Mouse (Mus musculus): ENCODE results near the gene Tspan1. TPM values are rescaled to one million over a fixed set of nuclear protein-coding genes. Genes with fewer than 3 reads are reported as not detected.

Gene Tspan1
- total RNA-seq (2012; rRNA removed) (0.08 TPM in 1 of 2 replicates, not detected in the other), polyA plus RNA-seq (2012; ENCODE audit: insufficient read depth in 1 of 2, insufficient read length in 2 of 2, low read depth in 1 of 2, low replicate concordance in 2 of 2, missing spikeins in 1 of 2) (under 1 TPM in 1 of 2 experiments, not detected in 1; 0.03 TPM)

GRCm38 (mm10) chr4:116167404-116167803 is at the start of gene Tspan1:
Gene Tspan1, minus strand, starts transcription at chr4:116167601.
- Histone ChIP-seq H3K27ac (ENCODE audit: control insufficient read depth, low read depth, low read length) (no peak within 1 kb of the TSS), H3K36me3 (ENCODE audit: control insufficient read depth in 1 of 2, insufficient read depth in 2 of 2, low read length in 2 of 2) (peaks cover 0 to 5% of the 10 kb centered on the region in 2 experiments; a peak in 2 of 4 replicates), H3K9me3 (replicated peaks; ENCODE audit: insufficient read depth, low read length) (no peaks in the 10 kb centered on the region), H3K4me1 (ENCODE audit: control insufficient read depth in 1 of 2, insufficient read depth in 2 of 2, low read length in 2 of 2) (peaks cover 6 to 8% of the 10 kb centered on the region in 2 experiments; a peak in 3 of 4 replicates), H3K4me3 (ENCODE audit: control insufficient read depth in 1 of 2, insufficient read depth in 1 of 2, low read depth in 2 of 2, low read length in 2 of 2) (no peak within 1 kb of the TSS), H3K9ac (ENCODE audit: control insufficient read depth, low read depth, low read length, poor library complexity, severe bottlenecking) (no peak within 1 kb of the TSS), H3K79me2 (ENCODE audit: control insufficient read depth, insufficient read depth, low read length, poor library complexity) (no peaks in the 10 kb centered on the region), H3K27me3 (ENCODE audit: control insufficient read depth in 1 of 2, insufficient read depth in 2 of 2, low read length in 2 of 2) (no peaks in the 10 kb centered on the region)
- DNase-seq (ENCODE audit: low read depth, low spot score): no peak
- no peak for TF ChIP-seq USF1 (IDR thresholded peaks at IDR 0.05; ENCODE audit: low read depth, low read length)
- no peak for TF ChIP-seq MXI1 (IDR thresholded peaks at IDR 0.05; ENCODE audit: low read depth, low read length)
- TF ChIP-seq CHD1 (IDR thresholded peaks at IDR 0.05; ENCODE audit: low read depth, low read length): no peak
- no peak for TF ChIP-seq USF2 (IDR thresholded peaks at IDR 0.05; ENCODE audit: borderline replicate concordance in 1 of 2, insufficient read depth in 1 of 2, low read depth in 1 of 2, low read length in 2 of 2)
- peak; percentile 12 for TF ChIP-seq RAD21 (IDR thresholded peaks at IDR 0.05; ENCODE audit: low read depth, low read length)
- TF ChIP-seq MEF2A (IDR thresholded peaks at IDR 0.05; ENCODE audit: extremely low read depth, insufficient replicate concordance, low read depth, low read length, poor library complexity, severe bottlenecking): no peak
- TF ChIP-seq CTCF (IDR thresholded peaks at IDR 0.05 in 2 of 3, conservative IDR thresholded peaks at IDR 0.05 in 1 of 3; ENCODE audit: control insufficient read depth in 1 of 3, insufficient read depth in 1 of 3, low read depth in 2 of 3, low read length in 3 of 3, poor library complexity in 1 of 3, severe bottlenecking in 1 of 3): peak in 2 of 3 experiments; percentile 42 to 48; a peak in 4 of 6 replicates
- TF ChIP-seq POLR2A (IDR thresholded peaks at IDR 0.05; ENCODE audit: control insufficient read depth in 1 of 2, insufficient read depth in 1 of 2, low read depth in 1 of 2, low read length in 2 of 2, poor library complexity in 1 of 2): no peak
- TF ChIP-seq BHLHE40 (IDR thresholded peaks at IDR 0.05; ENCODE audit: borderline replicate concordance, low read depth, low read length): no peak
- no peak for TF ChIP-seq ZMIZ1 (IDR thresholded peaks at IDR 0.05; ENCODE audit: low read depth, low read length)
- no peak for TF ChIP-seq MAFK (IDR thresholded peaks at IDR 0.05; ENCODE audit: borderline replicate concordance, low read depth, low read length)
- no peak for TF ChIP-seq MYB (IDR thresholded peaks at IDR 0.05; ENCODE audit: low read depth, low read length)
- no peak for TF ChIP-seq NRF1 (IDR thresholded peaks at IDR 0.05; ENCODE audit: insufficient read depth, low read depth, low read length, poor library complexity, severe bottlenecking)
- no peak for TF ChIP-seq ELF1 (IDR thresholded peaks at IDR 0.05; ENCODE audit: low read depth, low read length)
- no peak for TF ChIP-seq ZKSCAN1 (IDR thresholded peaks at IDR 0.05; ENCODE audit: low read depth, low read length)
- TF ChIP-seq ZC3H11A (IDR thresholded peaks at IDR 0.05; ENCODE audit: low read depth, low read length): 0 out of 2 replicates have a peak, but pooled peaks have one; percentile 8
- no peak for TF ChIP-seq CHD2 (IDR thresholded peaks at IDR 0.05; ENCODE audit: low read length)
- TF ChIP-seq POLR2AphosphoS5 (IDR thresholded peaks at IDR 0.05; ENCODE audit: borderline replicate concordance, low read depth, low read length): no peak
- peak; percentile 35; the same call in 1 of the 2 replicates for TF ChIP-seq SMC3 (IDR thresholded peaks at IDR 0.05; ENCODE audit: low read depth, low read length)
- TF ChIP-seq ZNF384 (IDR thresholded peaks at IDR 0.05; ENCODE audit: low read depth, low read length): no peak
- TF ChIP-seq POLR2AphosphoS2 (IDR thresholded peaks at IDR 0.05; ENCODE audit: low read length): no peak
- TF ChIP-seq E2F4 (IDR thresholded peaks at IDR 0.05; ENCODE audit: borderline replicate concordance, low read depth, low read length): no peak
- no peak for TF ChIP-seq TBP (IDR thresholded peaks at IDR 0.05; ENCODE audit: low read depth, low read length)
- no peak for TF ChIP-seq JUND (IDR thresholded peaks at IDR 0.05; ENCODE audit: low read depth, low read length)
- TF ChIP-seq MAX (IDR thresholded peaks at IDR 0.05; ENCODE audit: low read length): no peak
- no peak for TF ChIP-seq RCOR1 (IDR thresholded peaks at IDR 0.05; ENCODE audit: low read depth, low read length)
- no peak for TF ChIP-seq HCFC1 (IDR thresholded peaks at IDR 0.05; ENCODE audit: low read depth, low read length)

Measured in MEL (cell line).